Mouse (Mus musculus) bone marrow, adult 2 months (tissue): ENCODE results near the gene Nfkbia.

ENCODE experiments used
- CTCF ChIP-seq: fragments of 200-500 bp; IDR thresholded peaks from 2 replicates; pipeline ENCODE4 v1.5.1; 2011; ENCODE audit warnings: low read length, control low read depth; ENCODE audit not compliant: control insufficient read depth, insufficient read depth
- POLR2A ChIP-seq: fragments of 200-500 bp; IDR thresholded peaks from 2 replicates; pipeline ENCODE4 v1.6.1; 2011; ENCODE audit warnings: low read depth, mild to moderate bottlenecking, control low read depth, low read length, borderline replicate concordance; ENCODE audit not compliant: control insufficient read depth

DNA sequence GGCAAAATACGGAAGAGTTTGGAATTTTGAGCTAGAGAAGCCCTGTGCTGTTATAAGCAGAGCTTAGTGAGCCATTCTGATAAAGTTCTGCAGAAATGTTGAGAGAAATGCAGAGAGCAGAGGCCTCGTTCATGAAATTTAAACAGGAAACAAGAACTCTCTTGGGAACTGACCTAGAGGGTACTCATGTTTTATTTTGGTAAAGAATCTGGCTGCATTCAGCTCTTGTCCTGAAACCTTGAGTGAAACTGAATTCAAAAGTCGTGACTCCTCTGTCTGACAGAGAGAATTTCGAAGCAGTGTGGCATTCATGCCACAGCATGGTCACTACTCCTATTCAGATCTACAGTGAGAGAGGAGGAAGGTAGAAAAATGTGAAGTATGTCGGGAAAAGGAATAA lies 39.6 kb downstream of the Nfkbia start:
- no peak for TF ChIP-seq CTCF
- TF ChIP-seq POLR2A, result no peak
